Mouse (Mus musculus) gastrocnemius, postnatal 25 days (tissue): ENCODE measurements around the gene Tex28. TPM values are rescaled to one million over a fixed set of nuclear protein-coding genes. Genes with fewer than 3 reads are reported as not detected.
"Not testable (repeated sequence)": the region's sequence is repeated elsewhere in the genome, so short reads cannot be mapped to it uniquely, and the experiment has no call there.

Experiments
- DNase-seq: peaks from one replicate; pipeline ENCODE4 v3.0.0; 2022
- long read RNA-seq, 2 experiments: library from polyadenylated mRNA; stranded (forward); transcript quantifications; one replicate each; pipeline ENCODE4 v2.0.0; 2021
- total RNA-seq, 2 experiments: library from RNA; stranded (reverse); gene quantifications; 1 replicate in 1 of 2; 2 replicates in 1 of 2; pipeline ENCODE4 v1.2.3; 2021

Gene Tex28
- not detected for total RNA-seq
- long read RNA-seq, experiment 1, result 0 reads
- long read RNA-seq, experiment 2, result 0 reads

DNA sequence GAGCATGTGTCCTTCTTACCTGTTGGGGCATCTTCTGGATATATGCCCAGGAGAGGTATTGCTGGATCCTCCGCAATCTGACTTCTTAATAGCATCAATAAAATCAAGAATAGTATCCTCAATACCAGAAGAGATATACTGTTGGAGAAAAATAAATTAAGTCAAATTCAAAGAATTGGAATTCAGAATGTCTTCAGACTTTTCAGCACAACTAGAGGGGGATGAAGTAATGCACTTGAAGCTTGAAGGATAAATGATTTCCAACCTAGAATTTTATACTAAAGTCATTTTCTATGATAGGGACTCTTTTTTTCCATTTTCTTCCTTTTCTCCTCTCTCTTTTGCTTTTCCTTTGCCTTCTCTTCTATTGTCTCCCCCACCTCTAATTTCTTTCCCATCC is at the start of gene Tex28:
TSS of gene Tex28 (minus strand) at position 101 of the 400 bp plus-strand sequence.
- DNase-seq, result no peak

DNA sequence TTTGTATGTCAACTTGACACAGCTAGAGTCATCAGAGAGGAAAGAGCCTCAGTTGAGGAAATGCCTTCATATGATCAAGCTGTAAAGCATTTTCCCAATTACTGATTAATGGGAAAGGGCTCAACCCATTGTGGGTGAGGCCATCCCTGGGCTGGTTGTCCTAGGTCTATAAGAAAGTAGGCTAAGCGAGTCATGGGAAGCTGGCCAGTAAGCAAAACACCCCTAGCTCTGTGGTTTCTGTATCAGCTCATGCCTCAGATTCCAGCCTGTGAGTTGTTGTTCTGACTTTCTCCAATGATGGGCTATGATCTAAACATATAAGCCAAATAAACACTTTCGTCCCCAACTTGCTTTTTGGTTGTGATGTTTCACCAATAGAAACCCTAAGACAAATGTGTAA is 35.9 kb upstream of the Tex28 start:
- DNase-seq, result no peak

DNA sequence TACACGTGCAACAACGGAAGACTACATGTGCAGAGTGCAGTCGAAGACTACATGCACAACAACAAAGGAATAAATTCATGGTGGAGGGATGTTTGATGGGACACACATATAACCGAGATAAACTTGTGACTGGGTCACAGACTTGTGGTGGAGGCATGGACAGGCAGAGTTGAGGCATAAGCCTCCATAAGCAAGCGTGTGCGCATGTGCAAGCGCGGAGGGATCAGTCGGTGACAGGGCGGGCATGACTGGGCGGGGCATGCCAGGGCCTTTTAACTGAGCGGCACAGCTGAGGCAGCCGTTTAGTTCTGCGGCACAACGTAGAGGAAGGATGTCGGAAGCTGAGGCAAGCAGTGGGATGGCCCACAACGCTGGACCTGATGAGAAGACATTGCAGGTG is 9.3 kb upstream of the Tex28 start, which contains the start of gene Tktl1:
TSS of gene Tktl1 (plus strand) at position 301 of the 400 bp plus-strand sequence.
- DNase-seq, result no peak

DNA sequence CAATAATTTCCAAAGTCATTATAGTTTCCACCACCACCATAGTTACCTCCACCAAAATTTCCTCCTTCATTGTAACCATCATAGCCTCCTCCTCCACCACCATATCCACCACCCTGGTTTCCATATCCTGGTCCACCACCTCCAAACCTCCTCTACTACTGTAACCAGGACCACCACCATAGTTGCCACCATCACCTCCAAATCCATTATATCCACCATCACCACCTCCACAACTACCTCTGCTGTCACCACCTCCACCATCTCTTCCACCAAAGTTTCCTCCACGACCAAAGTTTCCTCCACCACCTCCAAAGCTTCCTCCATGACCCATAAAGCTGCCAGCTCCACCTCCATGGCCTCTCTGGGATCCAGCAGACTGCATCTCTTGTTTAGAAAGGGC is 32.4 kb downstream of the Tex28 start, which contains the start of gene Mecp2:
TSS of gene Mecp2 (minus strand) at position 101 of the 400 bp plus-strand sequence.
- not testable (repeated sequence) for DNase-seq

DNA sequence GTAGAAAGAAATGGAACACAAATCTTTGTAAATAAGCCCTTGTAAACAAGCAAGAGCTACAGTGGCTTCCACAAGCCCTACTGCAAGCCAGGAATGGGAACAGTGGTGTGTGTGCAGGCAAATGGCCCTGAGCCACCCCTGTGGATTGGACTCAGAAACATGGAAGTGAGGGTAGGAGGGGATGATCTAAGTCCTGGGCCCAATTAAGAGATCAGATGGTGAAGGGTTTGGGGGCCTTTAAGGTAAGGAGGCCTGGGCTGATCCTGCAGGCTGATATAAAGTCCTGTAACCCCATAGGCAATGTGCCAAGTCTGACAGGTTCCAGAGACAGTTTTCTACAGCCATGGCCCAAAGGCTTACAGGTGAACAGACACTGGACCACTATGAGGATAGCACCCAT is 40.5 kb downstream of the Tex28 start, which contains the start of gene Opn1mw:
TSS of gene Opn1mw (plus strand) at position 301 of the 400 bp plus-strand sequence.
- DNase-seq, result no peak

DNA sequence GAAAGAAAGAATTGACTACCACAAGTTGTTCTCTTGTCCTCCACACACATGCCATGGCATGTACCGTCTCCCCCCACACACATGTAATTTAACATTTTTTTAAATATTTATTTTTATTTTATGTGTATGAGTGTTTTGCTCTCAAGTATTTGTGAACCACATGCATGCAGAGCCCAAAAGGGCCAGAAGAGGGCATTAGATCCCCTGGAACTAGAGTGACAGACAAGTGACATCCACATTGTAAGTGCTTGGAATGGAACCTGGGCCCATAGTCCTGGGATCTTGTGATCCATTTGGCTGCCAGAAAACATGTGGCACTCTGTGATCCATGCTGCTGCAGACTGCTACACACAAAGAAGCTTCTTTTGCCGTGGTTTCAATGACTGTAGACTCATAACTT is 42.7 kb downstream of the Tex28 start:
- DNase-seq, result no peak

DNA sequence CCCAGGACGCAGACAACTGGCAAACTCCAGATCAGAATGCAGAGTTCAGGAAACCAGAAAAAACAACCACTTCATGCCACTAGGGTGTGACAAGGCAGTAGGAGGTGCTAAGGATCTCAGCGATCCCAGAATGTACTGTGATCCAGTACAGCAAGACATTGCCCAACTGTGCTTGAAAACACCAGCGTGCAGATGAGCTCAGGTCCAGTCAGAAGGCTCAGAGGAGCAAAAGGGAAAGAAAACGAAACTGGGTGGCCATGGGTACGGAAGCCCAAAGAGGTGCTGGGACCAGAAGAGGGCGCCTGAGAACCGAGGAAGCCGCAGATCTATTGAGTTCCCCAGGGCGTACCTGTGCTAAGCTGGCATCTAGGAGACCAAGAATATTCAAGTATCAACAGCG is 52.1 kb downstream of the Tex28 start:
- peak; percentile 53 for DNase-seq

DNA sequence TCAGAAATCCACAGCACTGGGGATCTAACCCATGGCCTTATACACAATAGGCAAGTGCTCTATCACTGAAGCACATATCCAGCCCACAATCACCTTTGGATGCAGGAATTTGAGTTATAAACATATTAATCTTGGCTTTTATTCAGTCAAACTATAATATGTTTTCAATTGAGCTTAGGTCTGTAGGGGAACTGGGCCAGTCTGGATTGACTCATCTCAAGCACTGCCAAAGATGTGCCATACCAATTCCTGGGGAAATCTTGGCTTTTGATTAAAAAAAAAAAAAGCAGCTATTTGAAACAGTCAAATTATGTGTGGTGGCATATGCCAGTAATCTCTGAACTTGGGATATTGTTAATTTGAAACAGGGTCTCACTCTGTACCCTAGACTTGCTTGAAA is 53.6 kb downstream of the Tex28 start:
- DNase-seq, result no peak

DNA sequence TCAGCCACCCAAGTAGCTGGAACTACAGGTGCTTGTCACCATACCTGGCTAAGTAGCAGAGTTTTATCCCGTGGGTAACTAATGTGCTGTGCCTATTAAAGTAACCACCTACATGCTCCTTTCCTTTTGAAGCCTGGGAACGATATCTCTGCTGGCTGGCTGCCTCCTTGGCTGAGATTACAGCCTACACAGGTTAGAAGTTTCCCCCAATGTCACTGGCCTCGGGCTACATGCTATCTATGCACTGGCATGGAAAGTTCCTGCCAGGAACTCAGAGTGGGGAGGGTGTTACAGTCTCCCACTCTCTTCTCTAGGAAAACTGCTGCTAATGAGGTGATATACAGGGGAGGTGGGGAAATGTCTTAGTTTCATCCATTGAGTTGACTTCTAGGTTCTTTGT is 58.9 kb downstream of the Tex28 start:
- no peak for DNase-seq

DNA sequence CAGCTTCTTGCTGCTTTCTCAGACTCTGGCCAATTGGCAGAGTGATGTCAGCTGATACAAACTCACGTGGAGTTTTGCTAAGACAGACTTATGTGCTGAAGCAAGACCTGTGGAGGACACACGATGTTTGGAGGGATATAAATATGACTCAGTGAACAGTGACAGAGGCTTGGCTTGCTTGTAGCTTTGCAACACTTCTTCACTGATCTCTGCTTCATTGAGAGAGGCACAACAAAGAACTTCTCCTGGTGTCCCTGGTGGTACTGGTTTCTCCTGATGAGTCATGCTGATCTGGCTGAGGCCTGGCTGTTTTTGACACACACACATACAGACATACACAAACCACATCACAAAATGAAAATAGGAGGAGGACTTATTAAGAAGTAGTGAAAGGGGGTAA is 61.7 kb downstream of the Tex28 start:
- DNase-seq, result no peak

DNA sequence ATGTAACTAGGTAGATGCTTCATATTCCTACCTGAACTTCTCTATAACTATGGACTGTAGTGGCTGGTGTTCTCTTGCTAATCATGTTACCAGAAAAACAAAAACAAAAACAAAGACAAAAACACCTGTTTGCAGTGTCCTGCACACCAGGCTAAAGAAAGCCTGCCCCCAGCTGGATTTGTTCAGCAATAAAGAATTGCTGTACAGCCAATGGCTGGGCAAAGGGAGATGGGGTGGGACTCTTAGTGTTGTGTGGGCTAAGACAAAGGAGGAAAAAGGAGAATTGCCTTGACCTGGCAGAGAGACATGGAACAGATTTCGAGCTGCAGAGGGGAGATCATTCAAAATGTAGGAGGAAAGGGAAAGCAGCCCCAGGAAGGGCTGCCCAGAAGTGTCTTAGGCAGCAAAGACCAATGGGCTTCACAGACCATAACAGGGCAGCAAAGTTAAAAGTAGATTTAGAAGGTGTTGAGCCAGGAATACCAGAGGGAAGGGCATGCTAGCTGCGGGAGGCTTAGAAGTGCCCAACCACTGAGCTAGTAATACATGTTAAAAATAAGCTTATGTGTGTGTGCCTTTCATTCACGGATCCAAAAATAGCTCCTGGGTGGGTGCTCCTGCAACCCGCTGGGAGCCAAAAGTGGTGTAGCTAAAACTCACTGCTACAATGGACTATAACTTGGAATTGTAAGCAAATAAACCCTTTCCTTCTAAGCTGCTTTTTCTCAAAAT is 64.0 kb downstream of the Tex28 start:
- DNase-seq, result peak; percentile 6

Other genes with a start within 250 kb of the Tex28 start
- gene Arhgap4, start 246.0 kb downstream of the Tex28 start, total RNA-seq, result 1 to 10 TPM in 1 of 2 experiments, under 1 TPM in 1; 0.41 to 1.6 TPM
- 10 to 100 TPM; 59.1 to 60.5 TPM for gene Naa10, start 245.9 kb downstream of the Tex28 start, total RNA-seq
- 1 to 10 TPM; 1.7 to 2.5 TPM for gene Renbp, start 237.0 kb downstream of the Tex28 start, total RNA-seq
- 10 to 100 TPM; 26.0 to 35.7 TPM for gene Hcfc1, start 201.5 kb downstream of the Tex28 start, total RNA-seq
- 10 to 100 TPM; 37.4 to 40.6 TPM for gene Irak1, start 143.9 kb downstream of the Tex28 start, total RNA-seq
- gene Opn1mw, start 40.4 kb downstream of the Tex28 start, total RNA-seq, result not detected
- 10 to 100 TPM; 21.1 to 23.1 TPM for gene Mecp2, start 32.5 kb downstream of the Tex28 start, total RNA-seq
- not detected for gene Tktl1, start 9.4 kb upstream of the Tex28 start, total RNA-seq
- 10 to 100 TPM; 47.7 to 64.7 TPM for gene Flna, start 82.0 kb upstream of the Tex28 start, total RNA-seq
- 10 to 100 TPM; 20.1 to 20.3 TPM for gene Emd, start 86.8 kb upstream of the Tex28 start, total RNA-seq
- gene Rpl10, start 103.0 kb upstream of the Tex28 start, total RNA-seq, result 100 to 1,000 TPM; 164 to 171 TPM
- gene Taz, start 114.1 kb upstream of the Tex28 start, total RNA-seq, result 10 to 100 TPM; 40.4 to 43.5 TPM
- gene Dnase1l1, start 114.5 kb upstream of the Tex28 start, total RNA-seq, result 10 to 100 TPM; 90.3 to 95.9 TPM
- 10 to 100 TPM; 70.9 to 94.0 TPM for gene Atp6ap1, start 129.3 kb upstream of the Tex28 start, total RNA-seq
- 10 to 100 TPM; 28.2 to 42.7 TPM for gene Gdi1, start 137.2 kb upstream of the Tex28 start, total RNA-seq
- gene Fam50a, start 145.2 kb upstream of the Tex28 start, total RNA-seq, result 10 to 100 TPM; 20.5 to 22.5 TPM
- under 1 TPM; 0.46 to 0.94 TPM for gene Plxna3, start 161.2 kb upstream of the Tex28 start, total RNA-seq
- gene Lage3, start 185.8 kb upstream of the Tex28 start, total RNA-seq, result 10 to 100 TPM; 32.2 to 36.5 TPM
- 10 to 100 TPM; 48.1 to 52.1 TPM for gene Ubl4a, start 205.4 kb upstream of the Tex28 start, total RNA-seq
- gene Slc10a3, start 205.5 kb upstream of the Tex28 start, total RNA-seq, result 1 to 10 TPM; 2.3 to 2.6 TPM
- 10 to 100 TPM; 10.9 to 11.5 TPM for gene Fam3a, start 225.4 kb upstream of the Tex28 start, total RNA-seq
- 10 to 100 TPM; 19.5 to 23.8 TPM for gene Ikbkg, start 225.5 kb upstream of the Tex28 start, total RNA-seq